Comparison of ENCODE assay signal across 9 mouse cellular contexts in genomic region chr10:73011874-73012273, GRCm38 (mm10).
DNase-seq lines count a peak whose midpoint lies in the region; ATAC-seq and TF ChIP-seq lines count a peak whose summit lies in the region.
"Had no signal": no experiment of that assay in that cellular context is flagged by ENCODE, and none has a peak within 500 bp of the region (broad histone marks: within the 10 kb centered on the region; RNA-seq: fewer than 3 reads in every experiment).

No protein-coding gene starts in this region.

- H3K27ac ChIP-seq in intestine, postnatal 0 days (ENCODE audit: low read depth, low read length): no peak overlapping the region
- H3K27ac ChIP-seq in intestine, embryonic 15.5 days: no peak overlapping the region
- no peak overlapping the region for H3K27ac ChIP-seq in neural tube, embryonic 11.5 days (ENCODE audit: low read depth, low read length)
- no peak overlapping the region for H3K27ac ChIP-seq in neural tube, embryonic 15.5 days (replicated peaks)
- no peak overlapping the region for H3K27ac ChIP-seq in cortical plate, adult 2 months (ENCODE audit: insufficient read depth, low read length)
- H3K27ac ChIP-seq: kidney, embryonic 15.5 days; macrophage had no signal

- TF ChIP-seq CTCF in intestine, postnatal 0 days (IDR thresholded peaks at IDR 0.05; ENCODE audit: low read depth): peak; percentile 43
- TF ChIP-seq CTCF in cortical plate, adult 2 months (IDR thresholded peaks at IDR 0.05; ENCODE audit: extremely low read depth, insufficient read depth, low read length): peak; percentile 36; the same call in 1 of the 2 replicates

- H3K4me3 ChIP-seq in intestine, postnatal 0 days (ENCODE audit: low read depth, low read length): no peak overlapping the region
- H3K4me3 ChIP-seq in intestine, embryonic 15.5 days (replicated peaks): no peak overlapping the region
- no peak overlapping the region for H3K4me3 ChIP-seq in neural tube, embryonic 11.5 days (ENCODE audit: low read depth, low read length)
- H3K4me3 ChIP-seq in neural tube, embryonic 15.5 days (replicated peaks): no peak overlapping the region
- no peak overlapping the region for H3K4me3 ChIP-seq in cortical plate, adult 2 months (ENCODE audit: insufficient read depth, low read length)
- H3K4me3 ChIP-seq: kidney, embryonic 15.5 days had no signal

- H3K4me2 ChIP-seq in intestine, postnatal 0 days (replicated peaks; ENCODE audit: low read depth): no peak overlapping the region
- H3K4me2 ChIP-seq in intestine, embryonic 15.5 days (replicated peaks): no peak overlapping the region
- H3K4me2 ChIP-seq in neural tube, embryonic 11.5 days (ENCODE audit: low read depth): no peak overlapping the region
- H3K4me2 ChIP-seq in neural tube, embryonic 15.5 days: no peak overlapping the region
- H3K4me2 ChIP-seq: kidney, embryonic 15.5 days had no signal

- no peak for TF ChIP-seq POLR2A in cortical plate, adult 2 months (IDR thresholded peaks at IDR 0.05; ENCODE audit: extremely low read depth, insufficient read depth, low read length)

- no peak for ATAC-seq in intestine, postnatal 0 days
- ATAC-seq in intestine, embryonic 15.5 days: no peak
- ATAC-seq in neural tube, embryonic 11.5 days (ENCODE audit: insufficient read depth, low FRiP score, low TSS enrichment): peak; percentile 48; the same call in 1 of the 2 replicates
- ATAC-seq in neural tube, embryonic 15.5 days (ENCODE audit: low FRiP score): no peak

- H3K9me3 ChIP-seq in intestine, postnatal 0 days (ENCODE audit: control insufficient read depth): no peaks in the 10 kb centered on the region
- no peaks in the 10 kb centered on the region for H3K9me3 ChIP-seq in intestine, embryonic 15.5 days
- H3K9me3 ChIP-seq in neural tube, embryonic 11.5 days (ENCODE audit: control insufficient read depth, low read length): no peaks in the 10 kb centered on the region
- no peaks in the 10 kb centered on the region for H3K9me3 ChIP-seq in neural tube, embryonic 15.5 days (replicated peaks)
- H3K9me3 ChIP-seq: kidney, embryonic 15.5 days had no signal

- no peaks in the 10 kb centered on the region for H3K36me3 ChIP-seq in intestine, postnatal 0 days (ENCODE audit: control insufficient read depth, insufficient read depth)
- no peaks in the 10 kb centered on the region for H3K36me3 ChIP-seq in intestine, embryonic 15.5 days
- H3K36me3 ChIP-seq in neural tube, embryonic 11.5 days (ENCODE audit: control insufficient read depth, insufficient read depth, low read length): no peaks in the 10 kb centered on the region
- no peaks in the 10 kb centered on the region for H3K36me3 ChIP-seq in neural tube, embryonic 15.5 days
- H3K36me3 ChIP-seq: kidney, embryonic 15.5 days had no signal

- H3K27me3 ChIP-seq in intestine, postnatal 0 days (replicated peaks; ENCODE audit: control insufficient read depth, insufficient read depth, low read length): no peaks in the 10 kb centered on the region
- no peaks in the 10 kb centered on the region for H3K27me3 ChIP-seq in intestine, embryonic 15.5 days (replicated peaks)
- no peaks in the 10 kb centered on the region for H3K27me3 ChIP-seq in neural tube, embryonic 11.5 days (ENCODE audit: control insufficient read depth, insufficient read depth, low read length)
- H3K27me3 ChIP-seq in neural tube, embryonic 15.5 days (replicated peaks): no peaks in the 10 kb centered on the region
- H3K27me3 ChIP-seq: kidney, embryonic 15.5 days had no signal

- 64% methylated on average over 5 of the region's 5 CpGs for WGBS in intestine, postnatal 0 days
- WGBS in intestine, embryonic 15.5 days: 73% methylated on average over 5 of the region's 5 CpGs
- WGBS in neural tube, embryonic 11.5 days: 71% methylated on average over 5 of the region's 5 CpGs
- 76% methylated on average over 5 of the region's 5 CpGs for WGBS in neural tube, embryonic 15.5 days

- H3K9ac ChIP-seq in intestine, postnatal 0 days (ENCODE audit: low read depth, low read length): no peak overlapping the region
- H3K9ac ChIP-seq in intestine, embryonic 15.5 days: no peak overlapping the region
- no peak overlapping the region for H3K9ac ChIP-seq in neural tube, embryonic 11.5 days (ENCODE audit: low read length)
- H3K9ac ChIP-seq in neural tube, embryonic 15.5 days (replicated peaks): no peak overlapping the region
- H3K9ac ChIP-seq: kidney, embryonic 15.5 days had no signal

- no peaks in the 10 kb centered on the region for H3K4me1 ChIP-seq in intestine, postnatal 0 days (replicated peaks; ENCODE audit: control insufficient read depth, insufficient read depth, low read length)
- no peaks in the 10 kb centered on the region for H3K4me1 ChIP-seq in intestine, embryonic 15.5 days (replicated peaks)
- no peaks in the 10 kb centered on the region for H3K4me1 ChIP-seq in neural tube, embryonic 11.5 days (ENCODE audit: control insufficient read depth, insufficient read depth, low read length)
- no peaks in the 10 kb centered on the region for H3K4me1 ChIP-seq in neural tube, embryonic 15.5 days
- no peaks in the 10 kb centered on the region for H3K4me1 ChIP-seq in cortical plate, adult 2 months (ENCODE audit: control insufficient read depth, insufficient read depth, low read length)
- H3K4me1 ChIP-seq: kidney, embryonic 15.5 days had no signal

- peak; percentile 10 for DNase-seq in neural tube, embryonic 11.5 days (ENCODE audit: low spot score)
- no peak for DNase-seq in B cell, adult 2 months
- no peak for DNase-seq in kidney, postnatal 14 days
